Mouse (Mus musculus) kidney, adult 2 months (tissue): ENCODE measurements at regions not wholly inside any gene's neighbourhood (a gene's known extent, or its start where the extent isn't known, plus 50 kb on each side); places are given as distances from the start of the nearest gene placed in this dataset.

Source experiments
- DNase-seq: peaks from one replicate; pipeline ENCODE4 v3.0.0; 2021
- H3K27ac ChIP-seq: fragments of 200-500 bp; 2 replicates; pipeline ENCODE4 v1.5.1; 2012; ENCODE audit warnings: low read depth, low read length, control low read depth, inconsistent platforms; ENCODE audit not compliant: insufficient read depth
- H3K27me3 ChIP-seq: fragments of 200-500 bp; replicated peaks from 2 replicates; pipeline ENCODE4 v1.6.1; 2012; ENCODE audit warnings: mild to moderate bottlenecking, moderate library complexity, low read length, inconsistent platforms; ENCODE audit not compliant: control insufficient read depth, insufficient read depth
- H3K36me3 ChIP-seq: fragments of 200-500 bp; 2 replicates; pipeline ENCODE4 v1.6.1; 2012; ENCODE audit warnings: mild to moderate bottlenecking, moderate library complexity, low read length, inconsistent platforms; ENCODE audit not compliant: control insufficient read depth, insufficient read depth
- H3K4me1 ChIP-seq: fragments of 200-500 bp; 2 replicates; pipeline ENCODE4 v1.6.1; 2011; ENCODE audit warnings: low read length; ENCODE audit not compliant: control insufficient read depth, insufficient read depth
- H3K4me3 ChIP-seq: fragments of 200-500 bp; 2 replicates; pipeline ENCODE4 v1.5.1; 2011; ENCODE audit warnings: mild to moderate bottlenecking, low read depth, low read length, control low read depth; ENCODE audit not compliant: insufficient read depth
- CTCF ChIP-seq: fragments of 200-500 bp; conservative IDR thresholded peaks from 2 replicates; pipeline ENCODE4 v1.5.1; 2011; ENCODE audit warnings: low read depth, mild to moderate bottlenecking, control low read depth, low read length, moderate library complexity, mixed read lengths; ENCODE audit not compliant: insufficient read depth, insufficient read length
- POLR2A ChIP-seq: fragments of 200-500 bp; IDR thresholded peaks from one replicate; pipeline ENCODE4 v1.6.1; 2011; ENCODE audit warnings: low read depth, low read length, control low read depth
- WGBS: fragments of 180-500 bp; shearing (Covaris S2); methylation state at CpG from one replicate; pipeline ENCODE4 v1.1.7; 2018; 5-methylcytosine and 5-hydroxymethylcytosine counted together

GRCm38 (mm10) chr11:33061570-33061969, 85.6 kb downstream of the Fgf18 start:
- Histone ChIP-seq H3K27ac (no peak overlapping the region), H3K4me1 (no peaks in the 10 kb centered on the region), H3K27me3 (no peaks in the 10 kb centered on the region), H3K4me3 (no peak overlapping the region), H3K36me3 (no peaks in the 10 kb centered on the region)
- no peak for DNase-seq
- no peak for TF ChIP-seq POLR2A
- no peak for TF ChIP-seq CTCF
- 84% methylated on average over 4 of the region's 4 CpGs for WGBS

GRCm38 (mm10) chr11:33060352-33060751, 86.8 kb downstream of the Fgf18 start:
- Histone ChIP-seq H3K27ac (no peak overlapping the region), H3K4me3 (no peak overlapping the region), H3K27me3 (no peaks in the 10 kb centered on the region), H3K36me3 (no peaks in the 10 kb centered on the region), H3K4me1 (no peaks in the 10 kb centered on the region)
- no peak for TF ChIP-seq POLR2A
- TF ChIP-seq CTCF = no peak
- 61% methylated on average over 3 of the region's 3 CpGs for WGBS
- no peak for DNase-seq

- peak; percentile 43 for DNase-seq
- H3K27ac ChIP-seq = no peak overlapping the region
- TF ChIP-seq POLR2A = no peak
- no peak for TF ChIP-seq CTCF
- H3K27me3 ChIP-seq = no peaks in the 10 kb centered on the region
- no peak overlapping the region for H3K4me3 ChIP-seq
- no peaks in the 10 kb centered on the region for H3K4me1 ChIP-seq
- no peaks in the 10 kb centered on the region for H3K36me3 ChIP-seq
- WGBS = 29% methylated on average over 12 of the region's 12 CpGs
Measured at GRCm38 (mm10) chr11:33050216-33050615, 97.0 kb downstream of the Fgf18 start.

- 74% methylated on average over 10 of the region's 10 CpGs for WGBS
- no peak overlapping the region for H3K27ac ChIP-seq
- H3K4me3 ChIP-seq = no peak overlapping the region
- no peaks in the 10 kb centered on the region for H3K4me1 ChIP-seq
- DNase-seq = no peak
- no peaks in the 10 kb centered on the region for H3K27me3 ChIP-seq
- TF ChIP-seq CTCF = no peak
- TF ChIP-seq POLR2A = no peak
- H3K36me3 ChIP-seq = no peaks in the 10 kb centered on the region
Measured at GRCm38 (mm10) chr11:33039854-33040792, 107.1 kb downstream of the Fgf18 start.

GRCm38 (mm10) chr11:33036367-33036766, 110.8 kb downstream of the Fgf18 start:
- no peak for TF ChIP-seq CTCF
- TF ChIP-seq POLR2A = no peak
- Histone ChIP-seq H3K4me1 (no peaks in the 10 kb centered on the region), H3K27ac (no peak overlapping the region), H3K36me3 (no peaks in the 10 kb centered on the region), H3K4me3 (no peak overlapping the region), H3K27me3 (no peaks in the 10 kb centered on the region)
- 80% methylated on average over 4 of the region's 4 CpGs for WGBS
- DNase-seq = no peak

GRCm38 (mm10) chr11:33028920-33029319, 118.3 kb downstream of the Fgf18 start:
- TF ChIP-seq POLR2A (no peak), CTCF (peak; percentile 72)
- Histone ChIP-seq H3K27ac (no peak overlapping the region), H3K27me3 (no peaks in the 10 kb centered on the region), H3K36me3 (no peaks in the 10 kb centered on the region), H3K4me1 (no peaks in the 10 kb centered on the region), H3K4me3 (no peak overlapping the region)
- peak; percentile 54 for DNase-seq

GRCm38 (mm10) chr11:33027121-33027520, 120.1 kb downstream of the Fgf18 start:
- Histone ChIP-seq H3K36me3 (no peaks in the 10 kb centered on the region), H3K4me3 (no peak overlapping the region), H3K4me1 (no peaks in the 10 kb centered on the region), H3K27me3 (no peaks in the 10 kb centered on the region), H3K27ac (no peak overlapping the region)
- WGBS = 96% methylated on average over 6 of the region's 6 CpGs
- TF ChIP-seq CTCF (no peak), POLR2A (no peak)
- DNase-seq = no peak
